Mouse (Mus musculus) brain, embryonic 14.5 days (tissue): ENCODE measurements at regions not wholly inside any gene's neighbourhood (a gene's known extent, or its start where the extent isn't known, plus 50 kb on each side); places are given as distances from the start of the nearest gene placed in this dataset.

Experiments used
- CTCF ChIP-seq: fragments of 200-500 bp; IDR thresholded peaks from 2 replicates; pipeline ENCODE4 v1.5.1; 2012; ENCODE audit warnings: inconsistent platforms, mild to moderate bottlenecking, moderate library complexity, borderline replicate concordance; ENCODE audit not compliant: insufficient read depth, insufficient read length; ENCODE audit errors: extremely low read depth
- POLR2A ChIP-seq: fragments of 200-500 bp; IDR thresholded peaks from 2 replicates; pipeline ENCODE4 v1.6.1; 2012; ENCODE audit warnings: mild to moderate bottlenecking, inconsistent platforms, borderline replicate concordance; ENCODE audit not compliant: poor library complexity, insufficient read depth, insufficient read length, severe bottlenecking; ENCODE audit errors: extremely low read depth

GRCm38 (mm10) chr16:55627531-55627930, 211.2 kb downstream of the Nfkbiz start:
- no peak for TF ChIP-seq CTCF
- no peak for TF ChIP-seq POLR2A
